Mouse (Mus musculus): Measurements from ENCODE around the gene AI661453. TPM values are rescaled to one million over a fixed set of nuclear protein-coding genes. Genes with fewer than 3 reads are reported as not detected.
"Not testable (repeated sequence)": the region's sequence is repeated elsewhere in the genome, so short reads cannot be mapped to it uniquely, and the experiment has no call there.

The AI661453 gene
- total RNA-seq, 2 experiments from 2014 or later: 0.96 to 2.0 TPM

DNA sequence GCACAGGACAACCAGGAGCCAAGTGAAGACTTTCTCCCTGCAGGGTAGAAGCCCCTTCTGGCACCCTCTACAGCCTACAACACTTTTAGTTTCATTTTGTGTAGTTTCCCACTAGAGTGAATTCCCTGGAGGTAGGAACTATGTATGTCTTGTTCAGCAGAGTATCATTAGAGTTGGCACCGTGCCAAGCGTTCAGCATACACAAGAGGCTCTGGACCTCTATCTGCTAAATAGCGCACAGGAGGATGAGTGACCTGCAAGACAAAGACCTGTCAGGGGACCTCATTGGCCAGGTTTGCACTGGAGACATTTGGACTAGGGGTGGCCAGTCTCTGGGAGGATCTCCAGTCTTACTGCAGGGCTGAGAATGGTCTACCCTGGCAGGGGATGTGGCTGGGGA, 49.4 kb downstream of the AI661453 start:
- DNase-seq (ENCODE audit: low spot score): no peak
- intact Hi-C loops (cut with DNase I): loop anchor here (10.0 kb wide), 2 partner anchors 111 to 451 kb away; no protein-coding TSS in a partner anchor

DNA sequence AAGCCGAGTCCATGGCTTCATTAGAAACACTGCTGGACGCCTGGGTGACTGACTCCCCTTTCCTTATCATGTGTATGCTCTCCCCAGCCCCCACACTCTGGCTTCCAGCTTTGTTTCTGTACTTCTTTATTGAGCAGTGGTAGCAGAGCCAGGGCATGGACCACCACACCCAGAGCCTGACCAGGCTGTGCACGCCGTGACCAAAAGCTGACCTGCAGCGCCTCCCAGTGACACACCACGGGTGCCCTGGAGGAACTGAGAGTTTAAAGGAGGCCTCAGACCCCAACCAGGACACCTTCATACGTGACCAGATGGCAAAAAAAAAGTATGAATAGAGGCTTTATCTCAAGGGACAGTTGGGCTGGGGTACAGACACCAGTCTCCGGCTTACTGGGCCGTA, 54.4 kb downstream of the AI661453 start:
- no peak for DNase-seq (ENCODE audit: low spot score)
- intact Hi-C loops (cut with DNase I): no loop called here

DNA sequence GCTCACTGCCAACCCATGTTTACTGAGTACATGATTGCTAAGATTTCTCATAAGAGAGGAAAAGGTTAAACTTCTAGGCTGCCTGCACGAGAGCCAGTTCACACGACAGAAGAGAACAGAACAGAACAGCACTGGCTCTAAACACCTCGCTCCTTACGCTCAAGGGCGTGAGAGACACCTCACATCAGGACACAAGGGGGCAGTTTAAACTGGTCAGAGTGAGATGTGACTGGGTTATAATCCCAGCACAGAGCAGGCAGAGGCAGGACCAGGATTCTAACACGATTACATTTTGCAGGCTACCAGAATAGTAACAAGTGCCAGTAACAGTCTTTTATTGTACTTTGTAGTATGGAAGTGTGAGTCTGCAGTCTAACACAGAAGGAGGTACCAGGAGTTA, 56.3 kb downstream of the AI661453 start:
- intact Hi-C loops (cut with DNase I): no loop called here
- DNase-seq (ENCODE audit: low spot score): no peak

DNA sequence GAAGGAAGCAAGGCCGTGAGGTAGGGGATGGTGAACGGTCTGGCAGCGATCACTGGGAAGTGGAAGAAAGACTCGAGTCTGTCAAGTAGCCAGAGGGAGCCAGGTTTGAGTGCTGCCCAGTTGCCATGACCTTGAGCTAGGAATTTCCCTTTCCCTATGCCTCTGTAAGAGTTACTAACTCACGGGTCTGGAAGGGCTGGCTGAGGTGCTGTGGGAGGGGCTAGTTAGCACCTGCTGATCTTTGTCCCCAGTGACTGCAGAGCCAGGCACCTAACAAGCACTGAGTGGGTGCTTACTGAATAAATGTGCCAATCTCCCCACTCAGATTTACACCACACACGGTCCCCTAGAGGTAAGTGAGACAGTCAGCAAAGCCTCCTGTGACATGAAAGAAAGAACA, 57.2 kb downstream of the AI661453 start:
- intact Hi-C loops (cut with DNase I): no loop called here
- DNase-seq (ENCODE audit: low spot score): no peak

DNA sequence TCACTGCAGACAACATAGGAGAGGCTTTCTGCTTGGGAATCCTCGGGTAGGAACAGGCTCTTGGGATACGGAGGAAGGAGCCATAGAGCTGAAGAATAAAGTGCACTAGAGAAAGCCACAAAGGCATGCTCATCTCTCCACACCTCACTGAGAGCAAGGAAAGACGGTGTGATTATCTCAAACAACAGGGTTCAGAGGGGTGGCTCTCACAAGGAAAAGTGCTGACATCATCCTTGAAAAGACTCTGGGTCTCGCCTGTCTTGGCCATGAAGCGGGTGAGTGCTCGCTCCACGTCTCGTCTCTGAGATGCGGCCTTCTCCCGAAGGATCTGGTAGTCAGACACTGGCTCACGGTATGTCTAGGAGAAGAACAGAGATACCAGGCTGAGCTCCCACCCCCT, 57.7 kb downstream of the AI661453 start:
- intact Hi-C loops (cut with DNase I): no loop called here
- DNase-seq (ENCODE audit: low spot score): no peak

GRCm38 (mm10) chr17:47501531-47501930, 65.1 kb downstream of the AI661453 start:
- intact Hi-C loops (cut with DNase I): no loop called here
- no peak for DNase-seq (ENCODE audit: low spot score)

DNA sequence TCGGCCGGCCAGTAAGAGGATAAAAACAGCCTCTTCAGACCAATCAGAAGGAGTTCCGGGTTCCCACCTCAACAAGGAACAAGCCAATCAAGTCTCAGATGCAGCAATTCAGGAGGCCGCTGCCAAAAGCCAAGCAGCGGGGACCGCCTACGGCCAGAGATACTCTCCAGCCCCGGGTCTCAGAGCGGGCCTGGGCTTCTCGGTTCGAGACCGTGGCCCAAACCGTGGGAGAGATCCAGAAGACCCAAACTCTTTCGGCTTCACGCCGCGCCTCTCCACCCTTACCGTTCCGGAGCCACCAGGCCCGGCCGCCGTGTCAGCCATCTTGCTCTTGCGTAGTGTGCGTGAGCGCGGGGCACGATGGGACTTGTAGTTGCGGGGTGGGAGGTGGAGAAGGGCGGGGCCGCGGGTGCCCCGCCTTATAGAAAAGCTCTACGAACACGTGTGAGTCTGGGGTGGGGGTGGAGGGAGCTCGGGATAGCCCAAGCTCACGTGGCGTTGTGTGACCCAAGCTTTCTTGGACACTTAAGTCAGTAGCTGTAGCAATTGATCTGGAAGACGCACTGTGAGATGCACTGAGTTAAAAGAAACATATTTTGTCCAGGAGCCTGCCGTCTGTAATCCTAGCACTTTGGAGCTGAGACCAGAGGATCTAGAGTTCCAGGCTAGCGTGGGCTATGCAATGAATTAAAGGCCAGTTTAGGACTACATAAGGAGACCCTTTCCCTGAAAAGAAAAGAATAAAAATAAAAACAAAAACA, 65.7 kb downstream of the AI661453 start, which contains the start of gene Taf8:
Gene Taf8, minus strand, starts transcription at position 347 of the 761 bp plus-strand sequence.
- DNase-seq (ENCODE audit: low spot score): peak; percentile 91
- intact Hi-C loops (cut with DNase I): no loop called here

DNA sequence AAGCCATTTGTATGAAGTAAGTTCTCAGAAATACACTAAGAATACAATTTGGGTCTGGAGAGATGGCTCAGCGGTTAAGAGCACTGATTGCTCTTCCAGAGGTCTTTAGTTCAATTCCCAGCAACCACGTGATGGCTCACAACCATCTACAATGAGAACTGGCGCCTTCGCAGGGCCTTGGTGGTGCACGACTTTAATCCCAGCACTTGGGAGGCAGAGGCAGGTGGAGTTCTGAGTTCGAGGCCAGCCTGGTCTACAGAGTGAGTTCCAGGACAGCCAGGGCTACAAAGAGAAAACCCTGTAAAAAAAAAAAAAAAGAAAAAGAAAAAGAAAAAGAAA, 66.3 kb downstream of the AI661453 start:
- intact Hi-C loops (cut with DNase I): not testable (repeated sequence)

DNA sequence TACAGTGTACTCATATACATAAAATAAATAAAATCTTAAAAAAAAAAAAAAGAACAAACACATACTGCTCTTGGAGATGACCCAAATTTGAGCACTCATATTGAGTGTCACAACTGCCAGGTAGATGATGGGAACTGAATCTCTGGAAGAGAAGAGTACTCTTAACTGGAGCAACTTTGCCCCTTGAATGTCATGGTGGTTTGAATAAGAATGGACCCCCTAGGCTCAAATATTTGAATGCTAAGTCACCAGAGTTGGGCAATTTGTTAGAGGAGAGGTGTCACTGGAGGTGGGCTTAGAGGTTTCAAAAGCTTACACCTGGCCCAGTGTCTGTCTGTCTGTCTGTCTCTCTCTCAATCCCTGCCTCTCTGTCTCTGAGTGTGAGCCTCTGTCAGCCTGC, 67.3 kb downstream of the AI661453 start:
- DNase-seq (ENCODE audit: low spot score): no peak
- intact Hi-C loops (cut with DNase I): no loop called here

More for the DNA sequence above, 66.3 kb downstream of the AI661453 start:
- not testable (repeated sequence) for DNase-seq (ENCODE audit: low spot score)

GRCm38 (mm10) chr17:47504228-47504627, 67.8 kb downstream of the AI661453 start:
- intact Hi-C loops (cut with DNase I): no loop called here
- DNase-seq (ENCODE audit: low spot score): no peak

DNA sequence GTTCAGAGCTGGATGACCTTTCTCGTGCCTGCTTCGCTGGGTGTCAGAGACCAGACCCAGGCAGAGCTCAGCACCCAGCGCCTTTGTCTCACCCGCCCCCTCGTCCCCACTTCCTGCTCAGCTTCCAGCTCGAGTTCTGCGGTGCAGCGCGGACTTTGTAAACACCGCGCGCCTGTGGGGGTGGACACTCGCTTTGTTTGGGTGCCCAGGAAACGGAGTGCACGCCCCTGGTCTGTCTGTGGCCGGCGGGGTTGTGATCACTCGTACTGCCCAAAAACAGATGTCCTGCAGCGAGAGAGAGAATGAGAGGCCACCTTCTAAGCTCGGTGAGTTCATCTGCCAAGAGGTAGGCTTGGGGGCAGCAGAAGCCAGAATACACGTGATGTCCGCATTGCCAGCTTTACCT, 68.5 kb downstream of the AI661453 start, which contains the start of gene Ccnd3:
Gene Ccnd3, plus strand, starts transcription at position 111 of the 406 bp plus-strand sequence.
- intact Hi-C loops (cut with DNase I): no loop called here
- DNase-seq (ENCODE audit: low spot score): peak; percentile 82

GRCm38 (mm10) chr17:47505566-47505965, 69.2 kb downstream of the AI661453 start:
- intact Hi-C loops (cut with DNase I): no loop called here

GRCm38 (mm10) chr17:47506042-47506441, 69.6 kb downstream of the AI661453 start:
- no peak for DNase-seq (ENCODE audit: low spot score)
- intact Hi-C loops (cut with DNase I): no loop called here

More at GRCm38 (mm10) chr17:47505566-47505965, 69.2 kb downstream of the AI661453 start:
- DNase-seq (ENCODE audit: low spot score): no peak

DNA sequence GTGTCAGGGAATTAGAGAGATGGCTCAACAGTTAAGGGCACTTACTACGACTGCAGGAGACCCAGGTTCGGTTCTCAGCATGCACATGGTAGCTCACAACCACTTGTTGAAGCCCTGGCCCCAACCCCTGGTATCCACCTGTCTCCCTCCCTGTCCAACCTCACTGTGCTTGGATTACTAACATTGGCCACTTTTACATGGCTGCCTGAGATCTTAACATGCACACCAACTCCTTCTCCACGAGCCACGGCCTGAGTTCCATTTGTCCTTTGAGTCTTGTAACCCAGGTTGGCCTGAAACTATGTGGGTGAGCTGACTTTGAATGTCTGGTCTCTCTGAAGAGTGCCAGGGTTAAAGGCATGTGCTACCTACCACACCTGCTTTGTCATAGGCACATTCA, 70.3 kb downstream of the AI661453 start:
- no peak for DNase-seq (ENCODE audit: low spot score)
- intact Hi-C loops (cut with DNase I): no loop called here

GRCm38 (mm10) chr17:47507523-47507922, 71.1 kb downstream of the AI661453 start:
- intact Hi-C loops (cut with DNase I): no loop called here
- DNase-seq (ENCODE audit: low spot score): no peak

- intact Hi-C loops (cut with DNase I): no loop called here
- peak; percentile 97 for DNase-seq (ENCODE audit: low spot score)
Measured at GRCm38 (mm10) chr17:47508012-47508608, 71.7 kb downstream of the AI661453 start.

- intact Hi-C loops (cut with DNase I): no loop called here
- no peak for DNase-seq (ENCODE audit: low spot score)
Measured at GRCm38 (mm10) chr17:47509031-47509705, 72.8 kb downstream of the AI661453 start.

DNA sequence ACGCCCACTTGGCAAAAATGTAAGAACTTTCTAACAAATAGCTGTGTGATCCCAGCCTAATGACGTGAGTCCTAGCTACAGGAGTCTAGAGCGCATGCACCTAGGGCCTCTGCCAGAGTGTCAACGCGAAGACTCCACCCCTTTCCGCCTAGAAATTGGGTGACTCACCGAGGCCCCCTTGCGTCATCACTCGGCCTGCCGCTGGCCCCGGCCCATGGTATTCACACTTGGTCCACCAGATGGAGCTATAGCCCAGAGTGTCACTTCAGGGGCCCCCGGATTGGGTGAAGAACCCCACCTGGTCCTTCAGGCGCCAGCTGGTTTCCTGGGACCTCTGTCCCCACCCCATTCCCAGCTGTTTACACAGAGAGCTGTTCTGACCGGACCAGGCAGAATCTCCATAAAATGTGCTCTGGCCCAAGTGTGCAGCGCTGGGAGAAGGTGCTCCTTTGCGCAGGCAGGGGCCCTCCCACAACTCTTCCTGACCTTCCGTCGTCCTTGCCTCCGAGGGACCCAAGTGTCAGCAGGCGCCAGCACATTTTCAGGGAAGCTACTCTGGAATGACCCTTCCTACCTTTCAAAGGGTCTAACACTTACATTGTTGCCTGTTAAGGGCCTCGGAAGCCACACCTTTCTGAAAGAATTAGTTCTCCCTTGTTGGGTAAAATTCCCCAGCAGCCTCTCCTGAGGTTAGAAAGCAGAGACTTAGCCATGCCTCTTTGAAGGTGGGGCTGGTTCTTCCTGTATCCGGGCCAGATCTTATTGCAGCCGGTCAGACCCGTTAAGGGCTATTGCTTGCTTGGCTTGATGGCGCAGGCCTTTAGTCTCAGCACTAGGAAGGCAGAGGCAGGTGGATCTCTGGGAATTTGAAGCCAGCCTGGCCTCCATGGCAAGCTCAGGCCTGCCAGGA, 75.0 kb downstream of the AI661453 start:
- intact Hi-C loops (cut with DNase I): loop anchor here (2.0 to 5.0 kb wide), 2 partner anchors 83 to 181 kb away; partner anchors contain the start of genes Gm21981 and Prickle4
- DNase-seq (ENCODE audit: low spot score): peak; percentile 98

DNA sequence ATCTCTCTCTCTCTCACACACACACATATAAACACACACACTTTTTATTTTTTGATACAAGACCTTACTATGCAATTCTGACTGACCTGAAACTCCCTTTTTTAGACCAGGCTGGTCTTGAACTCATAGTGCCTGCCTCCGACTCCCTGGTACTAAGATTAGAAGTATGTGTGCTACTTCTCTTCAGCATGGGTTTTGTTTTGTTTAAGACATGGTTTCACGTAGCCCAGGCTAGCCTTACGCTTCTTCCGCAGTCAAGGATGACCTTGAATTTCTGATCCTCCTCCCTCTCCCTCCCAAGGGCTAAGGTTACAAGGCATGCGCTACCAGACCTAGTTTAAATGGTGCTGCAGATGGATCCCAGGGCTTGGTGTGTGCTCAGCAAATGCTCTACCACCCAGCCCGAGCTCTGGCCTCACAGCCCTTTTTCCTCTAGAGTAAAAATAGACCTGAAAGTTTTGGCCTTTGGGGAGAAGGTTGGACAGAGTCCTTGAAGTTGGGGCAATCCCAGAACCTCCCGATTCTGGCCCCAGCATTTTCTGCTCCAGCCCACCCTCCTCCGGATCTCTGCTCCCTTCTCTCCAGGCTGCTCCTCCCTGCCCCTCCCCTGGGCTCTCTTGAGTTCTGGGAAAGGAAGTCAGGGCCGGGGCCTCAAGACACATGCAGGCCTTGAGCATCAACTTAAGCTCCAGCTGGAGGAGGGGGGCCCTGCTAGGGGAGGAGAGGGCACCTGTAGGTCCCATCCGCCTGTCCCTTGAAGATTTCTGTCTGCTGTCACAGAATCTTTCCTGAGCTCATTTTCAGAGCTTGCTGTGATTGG, 76.8 kb downstream of the AI661453 start:
- intact Hi-C loops (cut with DNase I): loop anchor here (2.0 to 5.0 kb wide), 2 partner anchors 82 to 179 kb away; partner anchors contain the start of genes Gm21981 and Prickle4

More for the DNA sequence above, 76.8 kb downstream of the AI661453 start:
- peak; percentile 48 for DNase-seq (ENCODE audit: low spot score)

Measured in heart, postnatal 25 days (tissue).